16 mouse cellular contexts compared by ENCODE assay signal in genomic region chr1:154617743-154618455, GRCm38 (mm10).
DNase-seq lines count a peak whose midpoint lies in the region; ATAC-seq and TF ChIP-seq lines count a peak whose summit lies in the region.
"Had no signal": no experiment of that assay in that cellular context is flagged by ENCODE, and none has a peak within 500 bp of the region (broad histone marks: within the 10 kb centered on the region; RNA-seq: fewer than 3 reads in every experiment).

No protein-coding gene starts in this region.

- no peak overlapping the region for H3K4me2 ChIP-seq in midbrain, embryonic 11.5 days
- no peak overlapping the region for H3K4me2 ChIP-seq in midbrain, embryonic 15.5 days
- H3K4me2 ChIP-seq: liver, embryonic 15.5 days had no signal

- no peak overlapping the region for H3K4me3 ChIP-seq in midbrain, embryonic 11.5 days (ENCODE audit: low read depth, low read length)
- no peak overlapping the region for H3K4me3 ChIP-seq in midbrain, embryonic 15.5 days
- H3K4me3 ChIP-seq: forebrain, embryonic 10.5 days; heart, adult 2 months; layer of hippocampus, adult 2 months; liver, embryonic 15.5 days had no signal

- TF ChIP-seq CTCF in brain, embryonic 14.5 days (IDR thresholded peaks at IDR 0.05; ENCODE audit: borderline replicate concordance, extremely low read depth, insufficient read depth, insufficient read length) = no peak

- H3K36me3 ChIP-seq in midbrain, embryonic 11.5 days (ENCODE audit: control insufficient read depth, insufficient read depth, low read length) = no peaks in the 10 kb centered on the region
- no peaks in the 10 kb centered on the region for H3K36me3 ChIP-seq in midbrain, embryonic 15.5 days (replicated peaks)
- H3K36me3 ChIP-seq: forebrain, embryonic 10.5 days; liver, embryonic 15.5 days had no signal

- no peaks in the 10 kb centered on the region for H3K27me3 ChIP-seq in midbrain, embryonic 11.5 days (ENCODE audit: control insufficient read depth, insufficient read depth, low read length)
- no peaks in the 10 kb centered on the region for H3K27me3 ChIP-seq in midbrain, embryonic 15.5 days (replicated peaks)
- H3K27me3 ChIP-seq: liver, embryonic 15.5 days had no signal

- no peaks in the 10 kb centered on the region for H3K4me1 ChIP-seq in midbrain, embryonic 11.5 days (ENCODE audit: control insufficient read depth, insufficient read depth, low read length)
- no peaks in the 10 kb centered on the region for H3K4me1 ChIP-seq in midbrain, embryonic 15.5 days
- H3K4me1 ChIP-seq: liver, embryonic 15.5 days had no signal

- DNase-seq in heart, postnatal 4 days = peak; percentile 27
- no peak for DNase-seq in heart, adult 8-10 months (ENCODE audit: low spot score)
- DNase-seq in midbrain, embryonic 11.5 days (ENCODE audit: low spot score, missing footprints) = peak; percentile 79
- DNase-seq in brain, embryonic 14.5 days (ENCODE audit: low read depth) = peak; percentile 29
- peak; percentile 1 for DNase-seq in skeletal muscle tissue, adult 2 months (ENCODE audit: low read depth, low spot score)
- no peak for DNase-seq in urinary bladder, postnatal 14 days (ENCODE audit: low spot score)
- no peak for DNase-seq in Muller cell, postnatal 12 days (ENCODE audit: inconsistent ontology term)
- DNase-seq: cerebellum, adult 18-20 months; kidney, adult 9 months; right cerebral cortex, postnatal 25 days had no signal

- TF ChIP-seq POLR2A in brain, embryonic 14.5 days (IDR thresholded peaks at IDR 0.05; ENCODE audit: borderline replicate concordance, extremely low read depth, insufficient read depth, insufficient read length, poor library complexity, severe bottlenecking) = no peak

- H3K27ac ChIP-seq in midbrain, embryonic 11.5 days (ENCODE audit: low read depth, low read length) = no peak overlapping the region
- no peak overlapping the region for H3K27ac ChIP-seq in midbrain, embryonic 15.5 days
- H3K27ac ChIP-seq: forebrain, embryonic 10.5 days; heart, adult 2 months; layer of hippocampus, adult 2 months; liver, embryonic 15.5 days had no signal

- H3K9ac ChIP-seq in midbrain, embryonic 11.5 days (ENCODE audit: low read length) = no peak overlapping the region
- no peak overlapping the region for H3K9ac ChIP-seq in midbrain, embryonic 15.5 days
- H3K9ac ChIP-seq: liver, embryonic 15.5 days had no signal

- ATAC-seq in midbrain, embryonic 11.5 days (ENCODE audit: low FRiP score) = no peak
- ATAC-seq in midbrain, embryonic 15.5 days (replicated peaks) = no peak
- ATAC-seq: activated CD4-positive, CD25-positive, alpha-beta regulatory T cell, adult 4 months had no signal

- H3K9me3 ChIP-seq in midbrain, embryonic 11.5 days (ENCODE audit: control insufficient read depth, low read length) = no peaks in the 10 kb centered on the region
- no peaks in the 10 kb centered on the region for H3K9me3 ChIP-seq in midbrain, embryonic 15.5 days
- H3K9me3 ChIP-seq: forebrain, embryonic 10.5 days; liver, embryonic 15.5 days had no signal

- WGBS in midbrain, embryonic 11.5 days = 58% methylated on average over 7 of the region's 7 CpGs
- WGBS in midbrain, embryonic 15.5 days = 57% methylated on average over 7 of the region's 7 CpGs

Comparison
In these comparisons a context has a peak if more than half of its experiments do, and no peak if none do; other contexts are left out.
1. DNase-seq: peak in heart, postnatal 4 days (single experiment), midbrain, embryonic 11.5 days (single experiment), brain, embryonic 14.5 days (single experiment) and skeletal muscle tissue, adult 2 months (single experiment); none in heart, adult 8-10 months (single experiment), urinary bladder, postnatal 14 days (single experiment) and Muller cell, postnatal 12 days (single experiment).